Comparison of ENCODE assay signal across 10 mouse cellular contexts in genomic region chr5:73222397-73222796, GRCm38 (mm10). TPM values are rescaled to one million over a fixed set of nuclear protein-coding genes. Genes with fewer than 3 reads are reported as not detected.
DNase-seq lines count a peak whose midpoint lies in the region; ATAC-seq and TF ChIP-seq lines count a peak whose summit lies in the region.
"Had no signal": no experiment of that assay in that cellular context is flagged by ENCODE, and none has a peak within 500 bp of the region (broad histone marks: within the 10 kb centered on the region; RNA-seq: fewer than 3 reads in every experiment).

No protein-coding gene starts in this region.

- TF ChIP-seq CTCF in layer of hippocampus, adult 2 months (conservative IDR thresholded peaks at IDR 0.05) = peak; percentile 63
- TF ChIP-seq CTCF in E14TG2a.4 (conservative IDR thresholded peaks at IDR 0.05; ENCODE audit: low read length) = peak; percentile 53

- no peak overlapping the region for H3K9ac ChIP-seq in forebrain, embryonic 11.5 days (ENCODE audit: low read length)
- no peak overlapping the region for H3K9ac ChIP-seq in forebrain, embryonic 15.5 days (replicated peaks)
- H3K9ac ChIP-seq: embryonic facial prominence, embryonic 15.5 days; heart, embryonic 13.5 days had no signal

- H3K27me3 ChIP-seq in forebrain, embryonic 11.5 days (ENCODE audit: control insufficient read depth, insufficient read depth, low read length) = no peaks in the 10 kb centered on the region
- H3K27me3 ChIP-seq in forebrain, embryonic 15.5 days = no peaks in the 10 kb centered on the region
- no peaks in the 10 kb centered on the region for H3K27me3 ChIP-seq in E14TG2a.4 (ENCODE audit: insufficient read depth, low read length)
- no peaks in the 10 kb centered on the region for H3K27me3 ChIP-seq in embryonic facial prominence, embryonic 10.5 days (replicated peaks; ENCODE audit: low read depth, poor library complexity, severe bottlenecking)
- H3K27me3 ChIP-seq: embryonic facial prominence, embryonic 15.5 days; heart, embryonic 13.5 days had no signal

- H3K36me3 ChIP-seq in forebrain, embryonic 11.5 days (ENCODE audit: control insufficient read depth, insufficient read depth, low read length) = no peaks in the 10 kb centered on the region
- 0 out of 2 replicates have a peak, but pooled peaks cover 3% of the 10 kb centered on the region for H3K36me3 ChIP-seq in forebrain, embryonic 15.5 days
- peaks cover 6% of the 10 kb centered on the region; the same call in 1 of the 2 replicates for H3K36me3 ChIP-seq in E14TG2a.4 (ENCODE audit: insufficient read depth, low read length)
- peaks cover 22% of the 10 kb centered on the region for H3K36me3 ChIP-seq in embryonic facial prominence, embryonic 10.5 days (replicated peaks)

- H3K9me3 ChIP-seq in forebrain, embryonic 11.5 days (ENCODE audit: control insufficient read depth, low read length) = no peaks in the 10 kb centered on the region
- H3K9me3 ChIP-seq in forebrain, embryonic 15.5 days = no peaks in the 10 kb centered on the region
- no peaks in the 10 kb centered on the region for H3K9me3 ChIP-seq in E14TG2a.4 (ENCODE audit: low read length)
- H3K9me3 ChIP-seq in embryonic facial prominence, embryonic 10.5 days = no peaks in the 10 kb centered on the region
- H3K9me3 ChIP-seq: embryonic facial prominence, embryonic 15.5 days; heart, embryonic 13.5 days had no signal

- H3K4me3 ChIP-seq in forebrain, embryonic 11.5 days (ENCODE audit: low read depth, low read length) = no peak overlapping the region
- no peak overlapping the region for H3K4me3 ChIP-seq in forebrain, embryonic 15.5 days
- H3K4me3 ChIP-seq in layer of hippocampus, adult 2 months = no peak overlapping the region
- no peak overlapping the region for H3K4me3 ChIP-seq in E14TG2a.4 (replicated peaks; ENCODE audit: low read length)
- H3K4me3 ChIP-seq in embryonic facial prominence, embryonic 10.5 days = no peak overlapping the region
- H3K4me3 ChIP-seq: embryonic facial prominence, embryonic 15.5 days; heart, embryonic 13.5 days had no signal

- H3K4me2 ChIP-seq in forebrain, embryonic 11.5 days (ENCODE audit: low read depth, low read length, severe bottlenecking) = no peak overlapping the region
- no peak overlapping the region for H3K4me2 ChIP-seq in forebrain, embryonic 15.5 days (replicated peaks)
- H3K4me2 ChIP-seq: embryonic facial prominence, embryonic 15.5 days; heart, embryonic 13.5 days had no signal

- H3K27ac ChIP-seq in forebrain, embryonic 11.5 days (ENCODE audit: low read depth, low read length) = no peak overlapping the region
- no peak overlapping the region for H3K27ac ChIP-seq in forebrain, embryonic 15.5 days (replicated peaks)
- no peak overlapping the region for H3K27ac ChIP-seq in layer of hippocampus, adult 2 months
- H3K27ac ChIP-seq in embryonic facial prominence, embryonic 10.5 days (replicated peaks) = no peak overlapping the region
- H3K27ac ChIP-seq: embryonic facial prominence, embryonic 15.5 days; heart, embryonic 13.5 days had no signal

- no peak for ATAC-seq in forebrain, embryonic 11.5 days (replicated peaks; ENCODE audit: low FRiP score)
- ATAC-seq in forebrain, embryonic 15.5 days (replicated peaks) = no peak

- 52% methylated on average over 6 of the region's 6 CpGs for WGBS in forebrain, embryonic 11.5 days
- WGBS in forebrain, embryonic 15.5 days = 45% methylated on average over 6 of the region's 6 CpGs
- 48% methylated on average over 6 of the region's 6 CpGs for WGBS in embryonic facial prominence, embryonic 10.5 days

- peak; percentile 57 for DNase-seq in forebrain, embryonic 11.5 days (ENCODE audit: low spot score)
- DNase-seq in layer of hippocampus, adult 2 months (ENCODE audit: low spot score in 2 of 2) = no peak
- no peak for DNase-seq in layer of hippocampus, adult 9-10 months (ENCODE audit: low spot score)
- peak; percentile 37 for DNase-seq in embryonic facial prominence, embryonic 10.5 days (ENCODE audit: low spot score)
- no peak for DNase-seq in thymus, postnatal 25 days
- no peak for DNase-seq in c-Kit-positive CD71-positive TER-119-positive erythroid progenitor cells, embryonic 14.5 days (ENCODE audit: low spot score)

- no peaks in the 10 kb centered on the region for H3K4me1 ChIP-seq in forebrain, embryonic 11.5 days (replicated peaks; ENCODE audit: control insufficient read depth, insufficient read depth, low read length)
- H3K4me1 ChIP-seq in forebrain, embryonic 15.5 days = no peaks in the 10 kb centered on the region
- H3K4me1 ChIP-seq in E14TG2a.4 (replicated peaks; ENCODE audit: low read depth, low read length) = peaks cover 79% of the 10 kb centered on the region
- H3K4me1 ChIP-seq in embryonic facial prominence, embryonic 10.5 days = peaks cover 5% of the 10 kb centered on the region

RNA-seq across cellular contexts. Expression of gene Fryl, which starts 34.0 kb away (rescaled TPM):
- 48.0 and 49.6 TPM in 2 replicates for polyA plus RNA-seq in forebrain, embryonic 11.5 days (2014; fragmentation: Nextera tagmentation; extraction: Ambion mirVana)
- 48.3 and 51.5 TPM in 2 replicates for polyA plus RNA-seq in forebrain, embryonic 15.5 days (2015; fragmentation: Nextera tagmentation; extraction: Ambion mirVana)
- 10 to 100 TPM; 66.0 to 81.4 TPM for total RNA-seq in layer of hippocampus, adult 2 months (2021)
- polyA plus RNA-seq in embryonic facial prominence, embryonic 10.5 days (2016; fragmentation: Nextera tagmentation; extraction: Ambion mirVana) = 24.3 and 25.1 TPM in 2 replicates

Comparison
In these comparisons a context has a peak if more than half of its experiments do, and no peak if none do; other contexts are left out.
1. DNase-seq: peak in forebrain, embryonic 11.5 days (single experiment) and embryonic facial prominence, embryonic 10.5 days (single experiment); none in layer of hippocampus, adult 2 months (0 of 2), layer of hippocampus, adult 9-10 months (single experiment), thymus, postnatal 25 days (single experiment) and c-Kit-positive CD71-positive TER-119-positive erythroid progenitor cells, embryonic 14.5 days (single experiment).